Mouse (Mus musculus) CH12.LX (cell line): ENCODE measurements around the gene Rasl10a. TPM values are rescaled to one million over a fixed set of nuclear protein-coding genes. Genes with fewer than 3 reads are reported as not detected.

ENCODE experiments used
- DNase-seq: peaks from one replicate; pipeline ENCODE4 v3.0.0-alpha.2; 2013; ENCODE audit errors: extremely low read depth
- H3K27ac ChIP-seq: 2 replicates; pipeline ENCODE4 v1.5.1; 2012; ENCODE audit warnings: low read depth, mild to moderate bottlenecking, control low read depth, moderate library complexity; ENCODE audit not compliant: insufficient read depth
- H3K27me3 ChIP-seq: replicated peaks from 2 replicates; pipeline ENCODE3; 2012; ENCODE audit warnings: inconsistent platforms
- H3K36me3 ChIP-seq, 2 experiments: replicated peaks in 1 of 2; 2 replicates each; pipeline versions ENCODE3 to v1.6.1; 2012; ENCODE audit warnings: inconsistent platforms in 1 of 2, low read length in 1 of 2, mild to moderate bottlenecking in 1 of 2, mixed read lengths in 1 of 2, moderate library complexity in 1 of 2; ENCODE audit not compliant: control insufficient read depth in 1 of 2, insufficient read depth in 1 of 2
- H3K4me1 ChIP-seq, 2 experiments: 2 replicates each; pipeline ENCODE4 v1.6.1; 2012; ENCODE audit warnings: inconsistent platforms in 1 of 2, moderate library complexity in 1 of 2; ENCODE audit not compliant: insufficient read depth in 2 of 2, control insufficient read depth in 1 of 2
- H3K4me2 ChIP-seq: 2 replicates; pipeline ENCODE4 v1.6.1; 2012; ENCODE audit warnings: low read depth, mild to moderate bottlenecking, control low read depth; ENCODE audit not compliant: poor library complexity, insufficient read depth, severe bottlenecking
- H3K4me3 ChIP-seq, 3 experiments: fragments of 150-350 bp in 1 of 3; sonication (generic) in 1 of 3; replicated peaks in 1 of 3; 2 replicates each; pipeline versions ENCODE3 to v1.5.1; 2011 to 2012; ENCODE audit warnings: low read depth in 2 of 3, low read length in 2 of 3, mild to moderate bottlenecking in 2 of 3, moderate library complexity in 2 of 3, control low read depth in 1 of 3, improper control_type of control experiment in 1 of 3, inconsistent platforms in 1 of 3, mixed read lengths in 1 of 3; ENCODE audit not compliant: poor library complexity in 1 of 3
- H3K79me2 ChIP-seq: replicated peaks from 2 replicates; pipeline ENCODE4 v1.6.1; 2012; ENCODE audit warnings: mild to moderate bottlenecking, moderate library complexity; ENCODE audit not compliant: control insufficient read depth, poor library complexity, insufficient read depth, severe bottlenecking; ENCODE audit errors: extremely low read depth
- H3K9ac ChIP-seq: 2 replicates; pipeline ENCODE4 v1.6.1; 2012; ENCODE audit warnings: low read depth, mild to moderate bottlenecking, control low read depth, moderate library complexity; ENCODE audit not compliant: insufficient read depth
- H3K9me3 ChIP-seq: replicated peaks from 2 replicates; pipeline ENCODE3; 2012; ENCODE audit warnings: low read length, inconsistent platforms, mixed read lengths
- BHLHE40 ChIP-seq: IDR thresholded peaks from 2 replicates; pipeline ENCODE4 v1.6.1; 2011; ENCODE audit warnings: mild to moderate bottlenecking, low read depth, low read length, improper control_type of control experiment
- CHD2 ChIP-seq: IDR thresholded peaks from 2 replicates; pipeline ENCODE4 v1.6.1; 2011; ENCODE audit warnings: low read length, improper control_type of control experiment
- E2F4 ChIP-seq: IDR thresholded peaks from 2 replicates; pipeline ENCODE4 v1.6.1; 2011; ENCODE audit warnings: low read depth, low read length, improper control_type of control experiment; ENCODE audit not compliant: insufficient replicate concordance
- ELF1 ChIP-seq: IDR thresholded peaks from 2 replicates; pipeline ENCODE4 v1.6.1; 2014; ENCODE audit warnings: low read depth, mild to moderate bottlenecking, inconsistent platforms, low read length, improper control_type of control experiment
- EP300 ChIP-seq: IDR thresholded peaks from 2 replicates; pipeline ENCODE4 v1.6.1; 2011; ENCODE audit warnings: low read length, improper control_type of control experiment
- ETS1 ChIP-seq: conservative IDR thresholded peaks from 2 replicates; pipeline ENCODE4 v1.6.1; 2012; ENCODE audit warnings: low read depth, mild to moderate bottlenecking, inconsistent platforms, low read length, improper control_type of control experiment, moderate library complexity
- HCFC1 ChIP-seq: IDR thresholded peaks from 2 replicates; pipeline ENCODE4 v1.6.1; 2012; ENCODE audit warnings: low read depth, mild to moderate bottlenecking, inconsistent platforms, low read length, improper control_type of control experiment
- IRF4 ChIP-seq: IDR thresholded peaks from 2 replicates; pipeline ENCODE4 v1.6.1; 2014; ENCODE audit warnings: low read depth, mild to moderate bottlenecking, inconsistent platforms, low read length, improper control_type of control experiment
- JUN ChIP-seq: IDR thresholded peaks from 2 replicates; pipeline ENCODE4 v1.6.1; 2011; ENCODE audit warnings: low read depth, mild to moderate bottlenecking, low read length, improper control_type of control experiment, moderate library complexity; ENCODE audit not compliant: insufficient read depth
- KAT2A ChIP-seq: IDR thresholded peaks from 2 replicates; pipeline ENCODE4 v1.6.1; 2012; ENCODE audit warnings: low read length, improper control_type of control experiment, inconsistent platforms; ENCODE audit not compliant: insufficient replicate concordance
- MAFK ChIP-seq: IDR thresholded peaks from 2 replicates; pipeline ENCODE4 v1.6.1; 2011; ENCODE audit warnings: low read length, improper control_type of control experiment; ENCODE audit not compliant: insufficient replicate concordance
- MAX ChIP-seq: IDR thresholded peaks from 2 replicates; pipeline ENCODE4 v1.6.1; 2011; ENCODE audit warnings: low read length, improper control_type of control experiment
- MAZ ChIP-seq: IDR thresholded peaks from 2 replicates; pipeline ENCODE4 v1.6.1; 2012; ENCODE audit warnings: low read depth, mild to moderate bottlenecking, inconsistent platforms, low read length, improper control_type of control experiment, moderate library complexity
- MEF2A ChIP-seq: IDR thresholded peaks from 2 replicates; pipeline ENCODE4 v1.6.1; 2014; ENCODE audit warnings: low read depth, mild to moderate bottlenecking, inconsistent platforms, low read length, improper control_type of control experiment, borderline replicate concordance
- MXI1 ChIP-seq: IDR thresholded peaks from 2 replicates; pipeline ENCODE4 v1.6.1; 2011; ENCODE audit warnings: mild to moderate bottlenecking, low read depth, low read length, improper control_type of control experiment
- MYC ChIP-seq: IDR thresholded peaks from 2 replicates; pipeline ENCODE4 v1.6.1; 2011; ENCODE audit warnings: low read depth, mild to moderate bottlenecking, improper control_type of control experiment, low read length
- NRF1 ChIP-seq: IDR thresholded peaks from 2 replicates; pipeline ENCODE4 v1.6.1; 2014; ENCODE audit warnings: low read depth, mild to moderate bottlenecking, inconsistent platforms, low read length, improper control_type of control experiment, moderate library complexity
- PAX5 ChIP-seq: IDR thresholded peaks from 2 replicates; pipeline ENCODE4 v1.6.1; 2012; ENCODE audit warnings: low read length, inconsistent platforms, mixed read lengths
- POLR2A ChIP-seq: IDR thresholded peaks from 2 replicates; pipeline ENCODE4 v1.6.1; 2011; ENCODE audit warnings: low read depth, mild to moderate bottlenecking, improper control_type of control experiment, low read length
- POLR2AphosphoS2 ChIP-seq: IDR thresholded peaks from 2 replicates; pipeline ENCODE4 v1.6.1; 2011; ENCODE audit warnings: low read depth, low read length, improper control_type of control experiment
- RAD21 ChIP-seq: IDR thresholded peaks from 2 replicates; pipeline ENCODE4 v1.6.1; 2011; ENCODE audit warnings: low read depth, mild to moderate bottlenecking, low read length, improper control_type of control experiment, moderate library complexity
- RCOR1 ChIP-seq: conservative IDR thresholded peaks from 2 replicates; pipeline ENCODE4 v1.6.1; 2012; ENCODE audit warnings: low read depth, mild to moderate bottlenecking, inconsistent platforms, low read length, improper control_type of control experiment
- SIN3A ChIP-seq: IDR thresholded peaks from 2 replicates; pipeline ENCODE4 v1.6.1; 2012; ENCODE audit warnings: low read length, improper control_type of control experiment, inconsistent platforms
- SMC3 ChIP-seq: IDR thresholded peaks from 2 replicates; pipeline ENCODE4 v1.6.1; 2011; ENCODE audit warnings: low read depth, low read length, improper control_type of control experiment
- TBP ChIP-seq: conservative IDR thresholded peaks from 2 replicates; pipeline ENCODE4 v1.6.1; 2011; ENCODE audit warnings: low read depth, low read length, improper control_type of control experiment
- TCF12 ChIP-seq: IDR thresholded peaks from 2 replicates; pipeline ENCODE4 v1.6.1; 2014; ENCODE audit warnings: low read depth, mild to moderate bottlenecking, inconsistent platforms, low read length, improper control_type of control experiment
- USF1 ChIP-seq: IDR thresholded peaks from 2 replicates; pipeline ENCODE4 v1.6.1; 2014; ENCODE audit warnings: low read depth, mild to moderate bottlenecking, inconsistent platforms, low read length, improper control_type of control experiment
- USF2 ChIP-seq: conservative IDR thresholded peaks from 2 replicates; pipeline ENCODE4 v1.6.1; 2011; ENCODE audit warnings: low read depth, low read length, improper control_type of control experiment
- ZC3H11A ChIP-seq: IDR thresholded peaks from 2 replicates; pipeline ENCODE4 v1.6.1; 2012; ENCODE audit warnings: low read depth, mild to moderate bottlenecking, inconsistent platforms, low read length, improper control_type of control experiment
- ZKSCAN1 ChIP-seq: IDR thresholded peaks from 2 replicates; pipeline ENCODE4 v1.6.1; 2012; ENCODE audit warnings: low read depth, inconsistent platforms, low read length, improper control_type of control experiment, borderline replicate concordance
- ZMIZ1 ChIP-seq: IDR thresholded peaks from 2 replicates; pipeline ENCODE4 v1.6.1; 2012; ENCODE audit warnings: low read depth, mild to moderate bottlenecking, inconsistent platforms, low read length, improper control_type of control experiment
- dilution Hi-C: fragments of 300-500 bp; cut with MboI; formaldehyde crosslinking; loops from 2 replicates; pipeline ENCODE4 v1.14.3; 2020; ENCODE audit warnings: low sequenced_read_pairs; ENCODE audit not compliant: extremely low pct_unique_long_range_greater_than_20kb, extremely low pct_ligation_motif_present
- in situ Hi-C: fragments of 300-500 bp; cut with MboI; formaldehyde crosslinking; loops from 3 replicates; pipeline ENCODE4 v1.14.3; 2019; ENCODE audit warnings: low sequenced_read_pairs, low pct_ligation_motif_present, low pct_unique_long_range_greater_than_20kb, mixed read lengths
- polyA plus RNA-seq: library from polyadenylated mRNA; unstranded; fragments of >175 nt; gene quantifications from 2 replicates; pipeline ENCODE4 v1.2.1, GENCODE M21; 2012; ENCODE audit warnings: low read depth; ENCODE audit not compliant: insufficient read length
- total RNA-seq, 2 experiments: library from RNA; depleted of rRNA; stranded (reverse); fragments of 300-350 nt in 1 of 2; fragments of >200 nt in 1 of 2; gene quantifications; 2 replicates each; pipeline ENCODE4 v1.2.3; 2012 to 2014

Gene Rasl10a
- total and polyA plus RNA-seq, 3 experiments: 3.0 to 7.5 (median 6.5) TPM

GRCm38 (mm10) chr11:5067063-5067462 lies 9.1 kb downstream of the Rasl10a start:
- peaks cover 31 to 41% of the 10 kb centered on the region in 2 experiments for H3K36me3 ChIP-seq
- TF ChIP-seq POLR2AphosphoS2: 0 out of 2 replicates have a peak, but pooled peaks have one; percentile 1
- TF ChIP-seq JUN: no peak
- in situ Hi-C loops: loop anchor here (5.0 kb wide), 1 partner anchor 50 kb away; no protein-coding TSS in a partner anchor

GRCm38 (mm10) chr11:5068126-5068971 lies 10.4 kb downstream of the Rasl10a start:
- H3K4me3 ChIP-seq: no peak overlapping the region
- H3K27me3 ChIP-seq: peaks cover 12% of the 10 kb centered on the region
- no peak overlapping the region for H3K4me2 ChIP-seq
- H3K4me1 ChIP-seq: peaks cover 3 to 12% of the 10 kb centered on the region in 2 experiments; a peak in 2 of 4 replicates
- in situ Hi-C loops: loop anchor here (5.0 kb wide), 1 partner anchor 51 kb away; no protein-coding TSS in a partner anchor
- no peak overlapping the region for H3K27ac ChIP-seq
- H3K9ac ChIP-seq: no peak overlapping the region
- H3K79me2 ChIP-seq: no peaks in the 10 kb centered on the region; the same call in 1 of the 2 replicates
- dilution Hi-C loops: no loop called here
- H3K36me3 ChIP-seq: peaks cover 43 to 53% of the 10 kb centered on the region in 2 experiments
- DNase-seq: no peak
- H3K9me3 ChIP-seq: no peaks in the 10 kb centered on the region
- no peak for TF ChIP-seq MAZ
- no peak for TF ChIP-seq ETS1
- TF ChIP-seq E2F4: no peak
- TF ChIP-seq HCFC1: no peak
- TF ChIP-seq POLR2AphosphoS2: peak; percentile 98
- TF ChIP-seq BHLHE40: no peak
- no peak for TF ChIP-seq IRF4
- TF ChIP-seq ZC3H11A: no peak
- TF ChIP-seq RAD21: no peak
- no peak for TF ChIP-seq EP300
- no peak for TF ChIP-seq TBP
- no peak for TF ChIP-seq MYC
- TF ChIP-seq MXI1: peak; percentile 28; the same call in 1 of the 2 replicates
- TF ChIP-seq MEF2A: no peak
- TF ChIP-seq CHD2: peak; percentile 50; the same call in 1 of the 2 replicates
- peak; percentile 25; the same call in 1 of the 2 replicates for TF ChIP-seq ZMIZ1
- TF ChIP-seq MAFK: no peak
- no peak for TF ChIP-seq KAT2A
- peak; percentile 15; the same call in 1 of the 2 replicates for TF ChIP-seq POLR2A
- no peak for TF ChIP-seq USF1
- TF ChIP-seq MAX: no peak
- 0 out of 2 replicates have a peak, but pooled peaks have one; percentile 24 for TF ChIP-seq SIN3A
- no peak for TF ChIP-seq ELF1
- no peak for TF ChIP-seq TCF12
- no peak for TF ChIP-seq USF2
- no peak for TF ChIP-seq RCOR1
- no peak for TF ChIP-seq ZKSCAN1
- TF ChIP-seq PAX5: no peak
- no peak for TF ChIP-seq SMC3
- no peak for TF ChIP-seq NRF1

More at GRCm38 (mm10) chr11:5067063-5067462, 9.1 kb downstream of the Rasl10a start:
- no peak overlapping the region for H3K4me2 ChIP-seq
- no peaks in the 10 kb centered on the region for H3K79me2 ChIP-seq
- H3K27ac ChIP-seq: no peak overlapping the region
- H3K9ac ChIP-seq: no peak overlapping the region
- H3K9me3 ChIP-seq: no peaks in the 10 kb centered on the region
- H3K4me1 ChIP-seq: peaks cover 12 to 20% of the 10 kb centered on the region in 2 experiments
- peaks cover 15% of the 10 kb centered on the region for H3K27me3 ChIP-seq
- DNase-seq: no peak
- dilution Hi-C loops: no loop called here
- H3K4me3 ChIP-seq: no peak overlapping the region
